Mouse (Mus musculus) gastrocnemius, postnatal 4 days (tissue): ENCODE measurements around the gene Pycard. TPM values are rescaled to one million over a fixed set of nuclear protein-coding genes. Genes with fewer than 3 reads are reported as not detected.
"Not testable (repeated sequence)": the region's sequence is repeated elsewhere in the genome, so short reads cannot be mapped to it uniquely, and the experiment has no call there.

Experiments
- DNase-seq, 2 experiments: peaks; one replicate each; pipeline ENCODE4 v3.0.0; 2021 to 2022; ENCODE audit warnings: low spot score in 2 of 2, mixed read lengths in 2 of 2
- long read RNA-seq, 2 experiments: library from polyadenylated mRNA; stranded (forward); transcript quantifications; one replicate each; pipeline ENCODE4 v2.0.0; 2021
- total RNA-seq, 2 experiments: library from RNA; stranded (reverse); gene quantifications; 2 replicates each; pipeline ENCODE4 v1.2.3; 2021

Gene Pycard
- total RNA-seq: 10 to 100 TPM; 16.0 to 21.7 TPM
- long read RNA-seq, experiment 1, transcript Pycard-201 (3 exons, 3,800 nt): major isoform, 14 of 17 reads
- long read RNA-seq, experiment 1, partial matches to known transcripts: 0 of 17 reads
- long read RNA-seq, experiment 1, other reads (novel, unspliced or antisense): 3 of 17 reads
- long read RNA-seq, experiment 2, transcript Pycard-201 (3 exons, 3,800 nt): major isoform, 23 of 25 reads
- long read RNA-seq, experiment 2, partial matches to known transcripts: 0 of 25 reads
- long read RNA-seq, experiment 2, other reads (novel, unspliced or antisense): 1 of 25 reads

DNA sequence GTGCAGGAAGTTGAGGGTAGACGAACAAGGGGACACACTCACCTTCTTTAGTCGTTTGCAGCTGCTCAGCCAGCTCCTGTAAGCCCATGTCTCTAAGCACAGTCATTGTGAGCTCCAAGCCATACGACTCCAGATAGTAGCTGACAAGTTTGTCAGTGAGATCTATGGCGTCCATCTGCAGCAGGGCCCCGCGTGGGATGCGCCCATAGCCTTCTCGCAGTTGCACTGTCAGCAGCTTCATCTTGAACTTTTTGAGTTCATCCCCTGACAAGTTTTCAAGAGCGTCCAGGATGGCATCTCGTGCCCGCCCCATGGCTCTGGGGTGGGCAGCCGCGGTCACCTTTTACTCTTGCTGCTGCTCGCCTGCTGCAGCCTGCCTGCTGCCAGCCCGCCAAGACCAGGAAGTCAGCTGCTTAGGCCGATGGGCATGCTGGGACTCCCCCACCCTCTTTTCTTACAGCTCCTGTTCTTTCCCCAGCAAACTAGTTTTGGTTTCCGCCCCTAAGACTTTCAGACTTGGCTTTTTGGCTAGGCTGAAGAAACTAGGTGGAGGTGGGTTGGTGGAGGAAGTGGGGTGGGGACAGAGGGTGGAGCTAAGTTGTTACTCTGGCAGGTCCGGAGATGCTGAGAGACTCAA lies at the start of gene Pycard:
Gene Pycard, minus strand, starts transcription at position 527 of the 637 bp plus-strand sequence.
- DNase-seq: peak in 1 of 2 experiments; percentile 29

- DNase-seq: not testable (repeated sequence)
Measured at GRCm38 (mm10) chr7:128042161-128042820, 48.6 kb upstream of the Pycard start.

- no peak for DNase-seq
Measured at GRCm38 (mm10) chr7:128033616-128034015, 39.9 kb upstream of the Pycard start.

DNA sequence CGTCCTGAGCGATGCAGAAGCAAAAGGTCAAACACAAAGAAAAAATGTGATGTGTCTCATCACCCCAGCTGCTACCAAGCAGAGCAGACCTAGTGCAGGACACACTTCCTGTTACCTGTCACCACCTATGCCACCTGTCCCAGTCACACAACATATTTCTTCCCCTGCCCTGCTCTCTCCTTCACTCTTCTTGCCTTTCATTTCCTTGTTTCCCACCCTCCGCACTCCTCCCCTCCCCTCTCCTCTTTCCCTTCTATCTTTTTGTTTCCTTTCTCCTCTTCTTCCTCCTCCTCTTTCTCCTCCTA lies 39.3 kb upstream of the Pycard start:
- DNase-seq: no peak

DNA sequence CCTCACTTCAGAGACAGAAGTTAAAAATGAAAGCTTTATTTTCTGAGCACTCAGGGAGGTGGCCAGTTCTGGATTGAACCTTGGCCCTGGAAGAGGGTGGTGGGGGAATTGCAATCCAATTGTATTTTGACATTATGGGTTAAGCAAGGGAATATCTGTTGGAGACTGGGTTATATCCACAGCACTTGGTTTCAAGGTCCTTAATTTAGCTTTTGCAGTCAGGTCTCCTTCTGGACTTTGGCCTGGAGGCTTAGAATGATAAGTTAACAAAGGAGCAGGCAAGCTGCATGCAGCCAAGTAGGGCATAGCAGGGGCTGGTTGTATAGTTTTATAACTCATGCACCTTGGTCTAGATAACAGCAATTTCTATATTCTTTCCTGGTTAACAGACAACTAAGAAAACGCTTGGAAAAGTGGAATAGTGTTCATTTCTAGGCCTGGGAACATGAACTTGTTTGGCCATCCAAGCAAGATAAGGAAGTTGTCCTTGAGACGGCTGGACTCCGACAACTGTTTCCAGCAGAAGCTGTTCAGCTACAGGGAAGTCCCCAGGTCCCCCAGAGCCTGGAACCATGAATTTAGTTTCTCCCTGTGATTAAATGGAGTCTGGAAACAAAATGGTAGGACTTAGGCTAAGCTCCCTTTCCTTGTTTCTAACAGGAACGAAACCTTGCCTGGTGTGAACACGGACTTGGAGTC lies 38.8 kb upstream of the Pycard start:
- no peak for DNase-seq

GRCm38 (mm10) chr7:128031403-128031976 lies 37.8 kb upstream of the Pycard start:
- DNase-seq: no peak

- no peak for DNase-seq
Measured at GRCm38 (mm10) chr7:128025381-128025780, 31.7 kb upstream of the Pycard start.

GRCm38 (mm10) chr7:128024932-128025331 lies 31.3 kb upstream of the Pycard start:
- DNase-seq: no peak

DNA sequence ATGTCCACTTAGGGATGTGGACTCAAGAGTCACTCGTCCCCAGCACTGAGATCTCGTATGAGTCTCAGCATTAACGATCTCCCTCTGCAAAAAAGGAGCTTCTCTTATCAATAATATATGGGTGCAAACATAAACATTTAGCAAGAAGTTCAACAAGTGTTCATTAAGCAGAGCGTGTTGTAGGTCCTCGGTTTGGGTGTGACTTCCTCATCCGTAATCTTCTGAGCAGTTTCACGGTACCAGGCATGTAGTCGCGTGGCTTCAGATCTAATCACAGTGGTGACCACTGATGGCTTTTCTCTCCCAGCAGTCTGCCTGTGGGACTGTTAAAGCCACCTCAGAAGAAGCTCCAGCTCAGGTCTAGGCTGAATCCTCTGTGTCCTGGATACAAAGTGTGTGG lies 30.7 kb upstream of the Pycard start:
- DNase-seq: no peak

DNA sequence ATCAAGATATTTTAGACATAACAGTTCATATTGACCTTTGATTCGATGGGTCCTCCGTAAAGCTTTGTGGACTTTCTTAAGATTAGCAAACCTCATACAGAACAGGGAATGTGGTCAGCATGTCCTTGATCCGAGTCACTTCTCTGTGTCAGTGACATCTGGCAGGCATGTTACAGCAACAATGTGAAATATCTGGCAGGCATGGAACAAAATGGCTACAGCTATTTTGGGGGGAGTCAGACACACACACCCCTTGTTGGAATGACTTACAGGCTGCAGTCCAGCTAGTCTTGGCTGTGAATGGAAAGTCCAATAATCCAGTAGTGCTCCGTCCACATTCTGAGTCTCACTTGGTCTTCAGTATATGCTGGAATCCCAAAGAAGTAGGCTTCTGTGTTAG lies 29.9 kb upstream of the Pycard start:
- no peak for DNase-seq

GRCm38 (mm10) chr7:128022974-128023373 lies 29.3 kb upstream of the Pycard start:
- DNase-seq: no peak

DNA sequence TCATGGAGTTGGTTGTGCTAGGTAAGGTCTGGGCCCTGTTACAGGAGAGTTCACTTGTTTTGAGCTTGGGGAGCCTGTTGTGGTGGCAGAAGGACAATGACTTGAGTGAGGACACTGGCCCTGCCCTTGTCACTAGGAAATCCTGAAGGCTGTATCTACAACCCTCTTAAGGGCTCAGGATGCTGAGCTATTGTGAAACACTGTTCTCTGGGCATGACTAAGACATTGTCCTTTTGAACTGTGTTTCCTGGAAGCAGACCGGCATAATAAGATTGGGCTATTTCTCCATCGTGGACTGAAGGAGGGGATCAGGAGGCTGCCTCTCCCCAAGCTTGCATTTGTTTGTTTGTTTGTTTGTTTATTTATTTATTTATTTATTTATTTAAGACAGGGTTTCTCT lies 25.5 kb upstream of the Pycard start:
- no peak for DNase-seq

GRCm38 (mm10) chr7:128018275-128018674 lies 24.6 kb upstream of the Pycard start:
- no peak for DNase-seq

- DNase-seq: no peak
Measured at GRCm38 (mm10) chr7:128016650-128017049, 23.0 kb upstream of the Pycard start.

DNA sequence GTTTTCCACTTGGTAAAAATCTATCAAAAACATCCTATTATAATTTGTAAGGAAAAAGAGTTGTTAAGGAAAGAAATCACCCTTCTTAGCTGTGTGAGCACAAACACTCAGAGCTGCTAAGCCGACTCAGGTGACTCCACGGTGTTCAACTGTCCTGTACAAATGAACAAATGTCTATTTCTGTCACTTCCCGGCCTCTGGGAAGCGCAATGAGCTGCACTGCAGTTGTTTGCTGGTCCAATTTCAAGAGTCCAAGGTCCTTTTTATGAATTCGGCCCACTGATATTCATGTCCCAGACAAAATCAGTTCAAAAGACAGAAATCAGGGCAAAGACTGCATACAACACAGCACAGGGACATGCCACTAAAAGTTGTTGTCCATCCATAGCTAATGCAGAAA lies 22.5 kb upstream of the Pycard start:
- DNase-seq: not testable (repeated sequence)

GRCm38 (mm10) chr7:128013116-128013515 lies 19.4 kb upstream of the Pycard start:
- DNase-seq: no peak

GRCm38 (mm10) chr7:128012136-128012780 lies 18.6 kb upstream of the Pycard start:
- DNase-seq: no peak

GRCm38 (mm10) chr7:128009715-128010340 lies 16.2 kb upstream of the Pycard start:
- no peak for DNase-seq

DNA sequence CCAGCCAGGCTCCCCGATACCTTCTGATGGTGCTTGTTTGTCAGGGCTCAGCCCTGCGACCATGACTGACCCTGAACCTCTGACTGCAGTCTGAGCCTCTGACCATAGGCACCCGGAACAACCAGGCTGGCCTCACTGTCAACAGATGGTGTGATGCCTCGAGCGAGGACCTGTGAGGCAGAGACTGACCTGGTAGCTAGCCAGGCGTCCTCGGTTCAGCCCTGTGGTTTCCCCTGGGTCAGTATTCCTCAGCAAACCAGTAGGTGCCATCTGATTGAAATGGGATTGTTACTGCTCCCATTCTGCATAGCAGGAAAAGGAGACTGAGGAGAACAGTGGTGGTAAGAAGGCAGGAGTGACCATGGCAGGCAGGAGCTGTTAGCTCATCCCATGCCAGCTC lies 12.5 kb upstream of the Pycard start:
- no peak for DNase-seq
